Mouse (Mus musculus) forebrain, embryonic 11.5 days (tissue): ENCODE measurements around the gene Fmn2. TPM values are rescaled to one million over a fixed set of nuclear protein-coding genes. Genes with fewer than 3 reads are reported as not detected.
A peak's percentile ranks its signal among the peaks of the same experiment; 100 is the strongest.

Source experiments
- ATAC-seq: fragments of 200-750 bp; cut with Nextera tagmentation; replicated peaks from 2 replicates; pipeline ENCODE4 v1.8.0; 2017; ENCODE audit warnings: moderate TSS enrichment; ENCODE audit not compliant: low FRiP score
- DNase-seq: peaks from one replicate; pipeline ENCODE4 v3.0.0-alpha.2; 2017; ENCODE audit warnings: low spot score
- H3K27ac ChIP-seq: fragments of 300-500 bp; sonication (generic); 2 replicates; pipeline ENCODE4 v1.5.1; 2014; ENCODE audit warnings: low read depth, low read length
- H3K27me3 ChIP-seq: fragments of 300-500 bp; sonication (generic); 2 replicates; pipeline ENCODE4 v1.6.1; 2014; ENCODE audit warnings: mild to moderate bottlenecking, low read length, mixed read lengths; ENCODE audit not compliant: control insufficient read depth, insufficient read depth
- H3K36me3 ChIP-seq: fragments of 300-500 bp; sonication (generic); 2 replicates; pipeline ENCODE4 v1.6.1; 2014; ENCODE audit warnings: mild to moderate bottlenecking, low read length, moderate library complexity, mixed read lengths; ENCODE audit not compliant: control insufficient read depth, insufficient read depth
- H3K4me1 ChIP-seq: fragments of 300-500 bp; sonication (generic); replicated peaks from 2 replicates; pipeline ENCODE4 v1.6.1; 2014; ENCODE audit warnings: low read length, mixed read lengths; ENCODE audit not compliant: control insufficient read depth, insufficient read depth
- H3K4me2 ChIP-seq: fragments of 300-500 bp; sonication (generic); 2 replicates; pipeline ENCODE4 v1.6.1; 2014; ENCODE audit warnings: low read depth, mild to moderate bottlenecking, low read length, moderate library complexity, mixed read lengths; ENCODE audit not compliant: severe bottlenecking
- H3K4me3 ChIP-seq: fragments of 300-500 bp; sonication (generic); 2 replicates; pipeline ENCODE4 v1.5.1; 2014; ENCODE audit warnings: low read depth, low read length
- H3K9ac ChIP-seq: fragments of 300-500 bp; sonication (generic); 2 replicates; pipeline ENCODE4 v1.6.1; 2014; ENCODE audit warnings: low read length
- H3K9me3 ChIP-seq: fragments of 300-500 bp; sonication (generic); 2 replicates; pipeline ENCODE4 v1.6.1; 2016; ENCODE audit warnings: low read length, mixed read lengths; ENCODE audit not compliant: control insufficient read depth
- WGBS: fragments of 180-500 bp; shearing (Covaris S2); extraction: QIAGEN DNeasy Blood & Tissue Kit; methylation state at CpG from one replicate; pipeline ENCODE4 v1.1.7; 2014; 5-methylcytosine and 5-hydroxymethylcytosine counted together
- polyA plus RNA-seq: library from polyadenylated mRNA; unstranded; fragments of >200 nt; fragmentation: Nextera tagmentation; extraction: Ambion mirVana; gene quantifications from 2 replicates; pipeline ENCODE4 v1.2.1, GENCODE M21; 2014

Gene Fmn2
- polyA plus RNA-seq, 1 experiment from 2014 or later, result 8.0 TPM

DNA sequence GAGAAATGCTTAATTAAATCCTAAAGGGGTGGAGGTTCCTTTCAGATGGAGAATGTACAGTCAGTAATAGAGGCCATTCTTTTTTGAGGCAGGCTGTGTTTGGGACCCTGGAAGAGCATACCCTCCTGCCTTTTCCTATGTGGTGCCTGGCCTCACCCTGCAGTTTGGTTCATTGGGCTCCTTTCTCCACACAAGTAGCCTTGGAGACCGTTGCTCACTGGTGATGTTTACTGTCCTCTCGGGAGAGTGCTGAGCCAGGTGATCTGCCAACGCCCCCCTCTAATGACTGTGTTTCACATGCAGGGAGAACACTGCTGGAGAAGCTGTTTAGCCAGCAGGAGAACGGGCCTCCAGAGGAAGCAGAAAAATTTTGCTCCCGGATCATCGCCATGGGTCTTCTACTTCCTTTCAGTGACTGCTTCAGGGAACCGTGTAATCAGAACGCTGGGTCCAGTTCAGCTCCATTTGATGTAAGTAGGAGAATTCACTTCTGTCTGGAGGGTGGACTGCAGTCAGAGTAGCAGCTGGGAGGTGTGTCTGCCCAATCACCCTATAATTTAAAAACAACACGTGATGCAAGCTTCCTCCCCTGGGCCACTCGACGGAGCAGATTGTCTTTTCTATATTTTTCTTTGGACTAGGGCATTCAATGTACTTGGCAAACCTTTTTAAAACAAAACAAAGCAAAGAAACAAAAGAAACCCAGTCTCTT, 35.3 kb downstream of the Fmn2 start:
- Histone ChIP-seq H3K27me3 (no peaks in the 10 kb centered on the region), H3K36me3 (no peaks in the 10 kb centered on the region), H3K9ac (no peak overlapping the region), H3K4me2 (no peak overlapping the region), H3K4me3 (no peak overlapping the region), H3K4me1 (peaks cover 2% of the 10 kb centered on the region; the same call in 1 of the 2 replicates), H3K27ac (no peak overlapping the region), H3K9me3 (no peaks in the 10 kb centered on the region)
- DNase-seq, result no peak
- ATAC-seq, result peak; percentile 36; the same call in 1 of the 2 replicates
- 66% methylated on average over 11 of the region's 11 CpGs for WGBS

DNA sequence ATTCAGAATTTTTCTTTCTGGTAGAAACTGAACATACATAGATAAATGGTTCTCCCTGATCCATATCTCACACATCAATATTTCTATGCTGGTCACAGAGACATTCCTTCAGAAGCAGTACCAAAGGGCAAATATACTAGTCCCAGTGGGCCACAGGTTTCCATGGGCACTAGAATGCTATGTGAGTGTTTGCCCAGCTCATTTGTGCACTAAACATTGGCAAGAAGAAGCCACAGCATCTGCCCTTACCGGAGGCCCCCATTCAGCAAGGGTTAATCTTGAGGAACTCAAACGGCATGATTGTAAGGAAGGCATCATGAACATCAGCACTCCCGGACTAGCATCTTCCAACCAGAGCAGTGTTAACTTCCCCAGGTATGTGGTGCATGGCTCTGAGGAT, 35.9 kb downstream of the Fmn2 start:
- WGBS, result 84% methylated on average over 3 of the region's 3 CpGs
- Histone ChIP-seq H3K36me3 (no peaks in the 10 kb centered on the region), H3K4me3 (no peak overlapping the region), H3K27ac (no peak overlapping the region), H3K4me2 (no peak overlapping the region), H3K27me3 (no peaks in the 10 kb centered on the region), H3K9ac (no peak overlapping the region), H3K9me3 (no peaks in the 10 kb centered on the region), H3K4me1 (peaks cover 2% of the 10 kb centered on the region; the same call in 1 of the 2 replicates)
- ATAC-seq (no peak), DNase-seq (no peak)

DNA sequence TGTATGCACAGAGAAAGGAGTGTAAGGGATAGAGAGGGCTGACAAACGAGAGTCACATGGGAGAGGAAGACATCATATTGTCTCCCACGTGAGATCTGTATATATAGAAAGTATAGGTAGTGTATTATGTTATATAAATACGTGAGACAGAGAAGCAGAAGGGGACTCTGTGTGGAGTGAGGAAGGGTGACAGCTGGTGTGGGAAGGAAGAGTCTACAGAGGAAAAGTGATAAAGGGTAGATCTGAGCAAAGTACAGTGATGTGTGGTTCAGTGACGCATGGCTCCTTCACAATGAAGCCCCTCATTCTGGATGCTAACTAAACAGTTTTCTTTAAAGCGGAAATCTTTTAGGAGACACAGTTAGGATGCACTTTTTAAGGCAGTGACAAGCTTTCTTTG, 46.7 kb downstream of the Fmn2 start:
- no peak overlapping the region for H3K4me2 ChIP-seq
- ATAC-seq, result no peak
- 91% methylated on average over 5 of the region's 5 CpGs for WGBS
- no peak for DNase-seq
- H3K4me1 ChIP-seq, result no peaks in the 10 kb centered on the region
- H3K4me3 ChIP-seq, result no peak overlapping the region
- H3K36me3 ChIP-seq, result no peaks in the 10 kb centered on the region
- no peaks in the 10 kb centered on the region for H3K27me3 ChIP-seq
- H3K9ac ChIP-seq, result no peak overlapping the region
- H3K27ac ChIP-seq, result no peak overlapping the region
- no peaks in the 10 kb centered on the region for H3K9me3 ChIP-seq

DNA sequence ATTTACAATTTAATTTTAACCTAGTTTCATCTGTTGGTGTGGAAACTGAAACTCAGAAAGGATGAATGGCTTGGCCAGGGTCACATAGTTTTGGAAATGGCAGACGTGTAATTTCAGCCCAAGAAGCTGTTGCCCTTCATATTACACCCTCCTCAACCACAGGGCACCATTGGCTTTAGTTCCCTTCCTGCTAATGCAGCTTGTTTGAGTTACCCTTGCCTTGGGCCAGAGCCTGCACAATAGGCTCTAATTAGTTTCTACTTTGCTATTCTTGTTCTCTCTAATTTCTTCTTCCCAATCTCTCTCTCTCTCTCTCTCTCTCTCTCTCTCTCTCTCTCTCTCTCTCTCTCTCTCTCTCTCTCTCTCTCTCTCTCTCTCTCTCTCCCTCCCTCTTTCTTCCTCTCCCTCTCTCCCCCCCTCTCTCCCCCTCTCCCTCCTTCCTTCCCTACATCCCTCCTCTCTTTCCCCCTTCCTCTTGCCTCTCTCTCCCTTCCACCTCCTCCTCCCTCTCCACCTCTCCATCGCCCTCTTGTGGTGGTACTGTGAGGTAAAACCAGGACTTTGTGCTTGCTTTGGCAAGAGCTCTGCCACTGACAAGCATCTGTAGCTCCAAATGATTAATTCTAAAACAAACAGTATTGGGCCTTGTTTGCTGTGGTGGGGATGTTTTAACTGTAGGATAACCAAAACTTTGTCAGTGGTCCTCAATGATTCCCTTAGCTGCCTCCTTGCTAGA, 51.8 kb downstream of the Fmn2 start:
- DNase-seq (peak; percentile 76), ATAC-seq (peak; percentile 68; the same call in 1 of the 2 replicates)
- no peak overlapping the region for H3K4me3 ChIP-seq
- no peak overlapping the region for H3K9ac ChIP-seq
- H3K36me3 ChIP-seq, result no peaks in the 10 kb centered on the region
- no peaks in the 10 kb centered on the region for H3K27me3 ChIP-seq
- no peak overlapping the region for H3K4me2 ChIP-seq
- 32% methylated on average over 1 of the region's 2 CpGs for WGBS
- H3K9me3 ChIP-seq, result no peaks in the 10 kb centered on the region
- H3K4me1 ChIP-seq, result no peaks in the 10 kb centered on the region
- no peak overlapping the region for H3K27ac ChIP-seq

DNA sequence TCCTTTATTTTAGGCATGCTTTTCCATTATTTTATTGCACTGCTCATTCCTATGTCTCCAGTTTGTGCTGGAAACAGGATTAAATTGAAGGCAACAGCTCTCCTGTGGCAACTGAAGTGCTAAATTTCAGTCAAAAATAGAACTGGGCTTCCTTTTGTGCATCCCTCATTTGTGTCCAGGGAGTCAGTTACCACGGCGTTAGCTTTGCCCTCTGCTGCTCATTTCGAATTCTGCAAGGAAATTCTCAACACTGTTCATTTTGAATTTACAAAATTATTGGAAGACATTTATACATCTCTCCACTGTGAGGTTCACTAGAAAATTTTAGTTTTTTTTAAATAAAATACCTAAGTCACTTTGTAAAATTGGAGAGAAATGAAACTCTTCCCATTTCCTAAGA, 53.8 kb downstream of the Fmn2 start:
- Histone ChIP-seq H3K27ac (no peak overlapping the region), H3K36me3 (no peaks in the 10 kb centered on the region), H3K27me3 (no peaks in the 10 kb centered on the region), H3K9me3 (no peaks in the 10 kb centered on the region), H3K9ac (no peak overlapping the region), H3K4me1 (no peaks in the 10 kb centered on the region), H3K4me2 (no peak overlapping the region), H3K4me3 (no peak overlapping the region)
- WGBS, result 79% methylated on average over 3 of the region's 3 CpGs
- ATAC-seq, result no peak
- no peak for DNase-seq

DNA sequence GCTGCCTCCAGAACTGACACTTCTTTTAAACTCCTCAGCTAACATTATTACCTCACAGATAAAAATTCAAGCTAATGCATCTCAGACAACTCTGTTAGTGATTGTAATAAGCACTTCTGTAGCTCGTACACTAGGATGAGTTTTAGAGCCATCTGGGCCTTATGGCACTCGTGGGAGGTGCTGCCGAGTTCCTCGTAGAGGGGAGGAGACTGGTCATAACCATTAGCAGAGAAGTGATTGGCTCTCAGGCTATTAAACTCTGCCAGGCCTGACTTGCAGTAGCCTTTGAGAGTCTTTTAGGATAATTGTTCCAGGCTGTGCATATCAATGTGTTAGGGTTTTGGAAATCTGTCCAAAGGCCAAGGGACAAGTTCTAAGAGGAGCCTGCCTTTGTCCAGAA, 55.6 kb downstream of the Fmn2 start:
- DNase-seq (no peak), ATAC-seq (no peak)
- no peaks in the 10 kb centered on the region for H3K4me1 ChIP-seq
- 75% methylated on average over 4 of the region's 4 CpGs for WGBS
- no peaks in the 10 kb centered on the region for H3K36me3 ChIP-seq
- H3K27me3 ChIP-seq, result no peaks in the 10 kb centered on the region
- no peak overlapping the region for H3K4me2 ChIP-seq
- no peak overlapping the region for H3K4me3 ChIP-seq
- no peak overlapping the region for H3K27ac ChIP-seq
- H3K9ac ChIP-seq, result no peak overlapping the region
- H3K9me3 ChIP-seq, result no peaks in the 10 kb centered on the region

DNA sequence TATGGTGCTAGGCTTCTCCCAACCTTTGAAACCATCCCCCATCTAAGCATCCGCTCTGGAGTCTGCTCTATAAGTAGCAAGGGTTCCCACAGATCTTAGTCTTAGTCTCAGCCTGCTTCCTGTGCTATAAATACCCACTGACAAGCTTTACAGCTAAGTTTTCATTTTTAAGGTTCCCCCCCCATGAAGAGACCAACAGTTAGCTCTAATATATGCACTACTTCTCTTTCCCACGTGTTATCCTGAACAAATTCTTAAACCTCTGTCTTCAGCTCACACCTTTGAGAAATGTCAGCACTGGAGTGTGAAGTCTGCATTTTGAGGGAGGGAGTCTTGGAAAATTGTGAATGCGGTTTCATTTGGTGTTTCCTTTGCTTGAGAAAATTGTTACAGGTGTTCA, 56.2 kb downstream of the Fmn2 start:
- H3K27ac ChIP-seq, result no peak overlapping the region
- no peaks in the 10 kb centered on the region for H3K27me3 ChIP-seq
- no peaks in the 10 kb centered on the region for H3K4me1 ChIP-seq
- DNase-seq, result no peak
- no peak for ATAC-seq
- no peaks in the 10 kb centered on the region for H3K9me3 ChIP-seq
- no peak overlapping the region for H3K4me2 ChIP-seq
- 85% methylated on average over 3 of the region's 3 CpGs for WGBS
- no peak overlapping the region for H3K4me3 ChIP-seq
- H3K36me3 ChIP-seq, result no peaks in the 10 kb centered on the region
- H3K9ac ChIP-seq, result no peak overlapping the region

DNA sequence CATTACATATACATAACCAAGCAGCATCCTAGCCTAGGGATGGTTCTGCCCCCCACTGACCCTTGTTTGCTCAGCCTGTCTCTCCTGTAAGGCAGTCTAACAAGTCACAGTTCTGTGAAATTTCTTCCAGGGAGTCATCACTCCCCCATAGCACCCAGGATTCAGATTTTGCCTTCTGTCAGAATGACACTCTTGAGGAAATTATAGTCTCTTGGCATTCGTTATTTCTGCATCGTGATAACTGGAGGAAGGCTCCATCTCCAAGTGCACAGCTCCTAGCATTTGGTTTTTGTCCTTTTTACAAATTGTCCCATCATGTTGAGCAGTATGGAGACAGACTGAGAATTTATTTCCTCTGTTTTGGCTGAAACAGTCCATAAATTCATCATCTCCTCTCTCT, 56.9 kb downstream of the Fmn2 start:
- no peaks in the 10 kb centered on the region for H3K36me3 ChIP-seq
- no peaks in the 10 kb centered on the region for H3K4me1 ChIP-seq
- ATAC-seq (no peak), DNase-seq (no peak)
- H3K27me3 ChIP-seq, result no peaks in the 10 kb centered on the region
- WGBS, result 94% methylated on average over 2 of the region's 2 CpGs
- no peak overlapping the region for H3K9ac ChIP-seq
- no peak overlapping the region for H3K4me3 ChIP-seq
- H3K4me2 ChIP-seq, result no peak overlapping the region
- no peak overlapping the region for H3K27ac ChIP-seq
- H3K9me3 ChIP-seq, result no peaks in the 10 kb centered on the region

DNA sequence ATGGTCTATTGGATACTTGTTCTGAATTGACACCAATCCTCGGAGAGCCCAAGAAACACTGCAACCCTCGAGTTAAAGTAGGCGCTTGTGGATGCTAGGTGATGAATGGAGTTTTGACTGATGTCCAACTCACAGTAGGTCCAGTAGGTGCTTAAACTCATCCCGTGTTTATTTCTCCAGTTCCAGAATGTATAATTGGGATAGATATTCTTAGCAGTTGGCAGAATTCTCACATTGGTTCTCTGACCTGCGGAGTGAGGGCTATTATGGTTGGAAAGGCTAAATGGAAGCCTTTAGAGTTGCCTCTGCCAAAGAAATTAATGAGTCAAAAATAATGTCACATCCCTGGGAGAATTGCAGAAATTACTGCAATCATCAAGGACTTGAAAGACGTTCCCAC, 62.9 kb downstream of the Fmn2 start:
- 93% methylated on average over 6 of the region's 6 CpGs for WGBS
- ATAC-seq (no peak), DNase-seq (no peak)
- no peaks in the 10 kb centered on the region for H3K4me1 ChIP-seq
- H3K27me3 ChIP-seq, result no peaks in the 10 kb centered on the region
- no peaks in the 10 kb centered on the region for H3K36me3 ChIP-seq
- no peaks in the 10 kb centered on the region for H3K9me3 ChIP-seq
- no peak overlapping the region for H3K27ac ChIP-seq
- H3K4me2 ChIP-seq, result no peak overlapping the region
- H3K4me3 ChIP-seq, result no peak overlapping the region
- no peak overlapping the region for H3K9ac ChIP-seq
